ENCODE assay signal across 8 mouse cellular contexts in the genomic region with DNA sequence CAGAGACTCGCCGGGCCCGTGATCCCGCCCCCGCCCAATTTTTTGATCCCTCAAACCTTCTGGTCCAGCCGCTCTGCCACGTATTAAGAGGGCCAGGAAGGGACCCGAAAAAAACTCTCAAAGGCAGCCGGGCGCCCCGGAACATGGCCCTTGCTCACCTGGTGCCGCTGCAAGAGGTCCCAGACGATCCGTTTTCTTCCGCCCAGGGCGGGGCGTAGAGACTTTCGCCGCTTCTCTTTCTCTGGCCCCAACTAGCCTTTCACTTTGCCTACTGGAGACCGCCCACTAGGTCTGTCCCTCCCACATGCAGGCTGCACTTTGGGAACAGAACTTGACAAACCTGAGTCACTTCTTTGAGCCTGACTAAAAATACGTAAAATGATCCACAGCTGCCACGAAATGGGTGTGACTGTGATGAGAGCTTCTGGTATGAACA. TPM values are rescaled to one million over a fixed set of nuclear protein-coding genes. Genes with fewer than 3 reads are reported as not detected.
DNase-seq lines count a peak whose midpoint lies in the region; ATAC-seq and TF ChIP-seq lines count a peak whose summit lies in the region.

No protein-coding gene starts in this region.

- no peaks in the 10 kb centered on the region for H3K27me3 ChIP-seq in hindbrain, embryonic 16.5 days (replicated peaks; ENCODE audit: control insufficient read depth, insufficient read depth, low read length)
- H3K27me3 ChIP-seq in midbrain, embryonic 16.5 days (ENCODE audit: control insufficient read depth, insufficient read depth, low read depth, low read length): no peaks in the 10 kb centered on the region

- no peaks in the 10 kb centered on the region for H3K9me3 ChIP-seq in hindbrain, embryonic 16.5 days (ENCODE audit: control insufficient read depth, low read length)
- H3K9me3 ChIP-seq in midbrain, embryonic 16.5 days (replicated peaks; ENCODE audit: control insufficient read depth, low read length, poor library complexity, severe bottlenecking): no peaks in the 10 kb centered on the region

- no peak for TF ChIP-seq CTCF in gastrocnemius, adult 2 months (IDR thresholded peaks at IDR 0.05)

- peak; percentile 82 for DNase-seq in NIH3T3 (ENCODE audit: low read depth)
- peak; percentile 78 for DNase-seq in c-Kit-positive CD71-negative TER-119-negative erythroid progenitor cells, embryonic 14.5 days (ENCODE audit: low read depth)
- DNase-seq in gastrocnemius, adult 2 months: peak; percentile 78
- DNase-seq in liver: peak; percentile 81
- peak; percentile 73 to 84 for DNase-seq in spleen, postnatal 4 days (ENCODE audit: low spot score in 2 of 2)
- DNase-seq in layer of hippocampus, adult 9-10 months (ENCODE audit: low spot score): no peak

- H3K4me3 ChIP-seq in gastrocnemius, adult 2 months: peak overlapping the region; percentile 69
- peak overlapping the region; percentile 33 for H3K4me3 ChIP-seq in hindbrain, embryonic 16.5 days (ENCODE audit: low read length)
- H3K4me3 ChIP-seq in midbrain, embryonic 16.5 days (ENCODE audit: low read depth, low read length): peak overlapping the region; percentile 9

- H3K36me3 ChIP-seq in hindbrain, embryonic 16.5 days (ENCODE audit: control insufficient read depth, insufficient read depth, low read length): no peaks in the 10 kb centered on the region
- H3K36me3 ChIP-seq in midbrain, embryonic 16.5 days (ENCODE audit: control insufficient read depth, insufficient read depth, low read length): no peaks in the 10 kb centered on the region

- H3K4me2 ChIP-seq in hindbrain, embryonic 16.5 days (ENCODE audit: low read length): peak overlapping the region; percentile 54
- peak overlapping the region; percentile 44 for H3K4me2 ChIP-seq in midbrain, embryonic 16.5 days (ENCODE audit: low read length)

- H3K27ac ChIP-seq in gastrocnemius, adult 2 months: peak overlapping the region; percentile 83
- H3K27ac ChIP-seq in hindbrain, embryonic 16.5 days (ENCODE audit: low read depth, low read length): no peak overlapping the region
- H3K27ac ChIP-seq in midbrain, embryonic 16.5 days (ENCODE audit: low read length): no peak overlapping the region

- H3K9ac ChIP-seq in hindbrain, embryonic 16.5 days (ENCODE audit: low read depth, low read length): peak overlapping the region; percentile 54
- peak overlapping the region; percentile 59; the same call in 1 of the 2 replicates for H3K9ac ChIP-seq in midbrain, embryonic 16.5 days (ENCODE audit: low read depth, low read length)

- intact Hi-C loops in gastrocnemius, adult 2 months (cut with DNase I): no loop called here

- H3K4me1 ChIP-seq in hindbrain, embryonic 16.5 days (ENCODE audit: control insufficient read depth, insufficient read depth, low read depth, low read length): peaks cover 5% of the 10 kb centered on the region
- H3K4me1 ChIP-seq in midbrain, embryonic 16.5 days (ENCODE audit: control insufficient read depth, insufficient read depth, low read length): peaks cover 11% of the 10 kb centered on the region

- 5% methylated on average over 22 of the region's 22 CpGs for WGBS in hindbrain, embryonic 16.5 days
- 3% methylated on average over 22 of the region's 22 CpGs for WGBS in midbrain, embryonic 16.5 days

- no peak for ATAC-seq in hindbrain, embryonic 16.5 days
- ATAC-seq in midbrain, embryonic 16.5 days: no peak

RNA-seq across cellular contexts. Expression of gene Rnh1, which starts 4.1 kb away (rescaled TPM):
- 10 to 100 TPM; 46.5 to 50.9 TPM for total RNA-seq in gastrocnemius, adult 2 months (2021)
- 53.6 and 54.1 TPM in 2 replicates for polyA plus RNA-seq in hindbrain, embryonic 16.5 days (2015; fragmentation: Nextera tagmentation; extraction: Ambion mirVana)
- 35.3 and 37.8 TPM in 2 replicates for polyA plus RNA-seq in midbrain, embryonic 16.5 days (2015; fragmentation: Nextera tagmentation; extraction: Ambion mirVana)

RNA-seq across cellular contexts. Expression of gene Hras, which starts 25.3 kb away (rescaled TPM):
- 100 to 1,000 TPM; 117 to 119 TPM for total RNA-seq in gastrocnemius, adult 2 months (2021)
- polyA plus RNA-seq in hindbrain, embryonic 16.5 days (2015; fragmentation: Nextera tagmentation; extraction: Ambion mirVana): 93.2 and 132 TPM in 2 replicates
- 139 and 144 TPM in 2 replicates for polyA plus RNA-seq in midbrain, embryonic 16.5 days (2015; fragmentation: Nextera tagmentation; extraction: Ambion mirVana)

RNA-seq across cellular contexts. Expression of gene Lrrc56, which starts 25.4 kb away (rescaled TPM):
- total RNA-seq in gastrocnemius, adult 2 months (2021): 1 to 10 TPM; 1.7 to 2.1 TPM
- 10.1 and 10.4 TPM in 2 replicates for polyA plus RNA-seq in hindbrain, embryonic 16.5 days (2015; fragmentation: Nextera tagmentation; extraction: Ambion mirVana)
- 11.5 and 12.7 TPM in 2 replicates for polyA plus RNA-seq in midbrain, embryonic 16.5 days (2015; fragmentation: Nextera tagmentation; extraction: Ambion mirVana)

RNA-seq across cellular contexts. Expression of gene Lmntd2, which starts 45.3 kb away (rescaled TPM):
- total RNA-seq in gastrocnemius, adult 2 months (2021): not detected
- 0.35 and 0.89 TPM in 2 replicates for polyA plus RNA-seq in hindbrain, embryonic 16.5 days (2015; fragmentation: Nextera tagmentation; extraction: Ambion mirVana)
- 0.23 and 0.81 TPM in 2 replicates for polyA plus RNA-seq in midbrain, embryonic 16.5 days (2015; fragmentation: Nextera tagmentation; extraction: Ambion mirVana)

RNA-seq across cellular contexts. Expression of gene Ptdss2, which starts 46.4 kb away (rescaled TPM):
- 10 to 100 TPM; 19.5 to 20.5 TPM for total RNA-seq in gastrocnemius, adult 2 months (2021)
- 82.8 and 95.8 TPM in 2 replicates for polyA plus RNA-seq in hindbrain, embryonic 16.5 days (2015; fragmentation: Nextera tagmentation; extraction: Ambion mirVana)
- polyA plus RNA-seq in midbrain, embryonic 16.5 days (2015; fragmentation: Nextera tagmentation; extraction: Ambion mirVana): 81.6 and 82.6 TPM in 2 replicates

Comparison
In these comparisons a context has a peak if more than half of its experiments do, and no peak if none do; other contexts are left out.
1. H3K4me3 ChIP-seq: peak in every context shown above with its lines; median percentile 69 in gastrocnemius, adult 2 months; 33 in hindbrain, embryonic 16.5 days; 9 in midbrain, embryonic 16.5 days.